Mouse (Mus musculus): ENCODE results near the gene Syt2. TPM values are rescaled to one million over a fixed set of nuclear protein-coding genes. Genes with fewer than 3 reads are reported as not detected.
A peak's percentile ranks its signal among the peaks of the same experiment; 100 is the strongest.

Syt2 gene
- polyA plus RNA-seq, 1 experiment from 2014 or later = 1.6 TPM

DNA sequence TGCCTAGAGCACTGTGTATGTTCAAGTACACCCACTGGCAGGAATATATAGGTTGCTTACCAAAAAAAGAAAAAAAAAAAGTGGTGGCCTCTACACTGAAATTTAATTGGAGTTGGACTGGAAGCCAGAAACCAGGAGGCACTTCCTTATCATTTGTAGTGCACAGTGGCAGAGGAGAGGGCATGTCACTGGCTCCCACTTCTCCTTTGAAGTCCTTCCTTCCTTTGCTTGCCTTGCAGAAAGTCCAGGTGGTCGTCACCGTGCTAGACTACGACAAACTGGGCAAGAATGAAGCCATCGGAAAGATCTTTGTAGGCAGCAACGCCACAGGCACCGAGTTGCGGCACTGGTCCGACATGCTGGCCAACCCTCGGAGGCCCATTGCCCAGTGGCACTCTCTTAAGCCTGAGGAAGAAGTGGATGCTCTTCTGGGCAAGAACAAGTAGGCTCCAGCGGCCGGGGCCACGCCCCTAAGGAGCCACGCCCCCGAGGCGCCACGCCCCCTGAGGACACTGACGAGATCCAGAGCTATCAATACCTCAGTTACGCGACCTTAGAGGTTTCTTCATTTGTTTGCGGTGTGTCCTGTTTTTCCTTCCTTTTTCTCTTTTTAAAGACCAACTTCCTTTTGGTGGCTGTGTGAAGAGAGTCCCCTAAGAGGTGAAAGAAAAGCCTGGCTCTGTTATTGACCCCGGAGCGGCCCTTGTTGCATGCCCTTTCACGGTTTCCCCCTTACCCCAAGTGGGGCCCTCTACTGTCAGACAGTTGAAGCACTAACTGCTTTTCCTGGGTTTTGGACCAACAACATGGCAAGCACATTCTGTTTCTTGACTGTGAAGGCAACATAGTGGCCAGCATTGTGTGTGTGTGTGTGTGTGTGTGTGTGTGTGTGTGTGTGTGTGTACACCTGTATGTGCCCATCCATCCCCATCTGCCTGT is 101.0 kb downstream of the Syt2 start:
- H3K36me3 ChIP-seq (ENCODE audit: insufficient read depth, low read length) = no peaks in the 10 kb centered on the region
- 26% methylated on average over 23 of the region's 23 CpGs for whole genome bisulfite sequencing
- no peaks in the 10 kb centered on the region for H3K9me3 ChIP-seq (ENCODE audit: low read length)
- no peak for ATAC-seq (ENCODE audit: low FRiP score, low TSS enrichment)
- no peaks in the 10 kb centered on the region for H3K27me3 ChIP-seq (ENCODE audit: insufficient read depth, low read length)
- H3K4me3 ChIP-seq (ENCODE audit: low read length) = no peak overlapping the region
- no peak overlapping the region for H3K9ac ChIP-seq (replicated peaks; ENCODE audit: low read length)
- 0 out of 2 replicates have a peak overlapping the region, but pooled peaks have one; percentile 10 for H3K4me2 ChIP-seq (replicated peaks; ENCODE audit: low read depth, low read length)
- H3K4me1 ChIP-seq (ENCODE audit: insufficient read depth, low read length) = peaks cover 15% of the 10 kb centered on the region; the same call in 1 of the 2 replicates
- H3K27ac ChIP-seq (ENCODE audit: low read length) = no peak overlapping the region

DNA sequence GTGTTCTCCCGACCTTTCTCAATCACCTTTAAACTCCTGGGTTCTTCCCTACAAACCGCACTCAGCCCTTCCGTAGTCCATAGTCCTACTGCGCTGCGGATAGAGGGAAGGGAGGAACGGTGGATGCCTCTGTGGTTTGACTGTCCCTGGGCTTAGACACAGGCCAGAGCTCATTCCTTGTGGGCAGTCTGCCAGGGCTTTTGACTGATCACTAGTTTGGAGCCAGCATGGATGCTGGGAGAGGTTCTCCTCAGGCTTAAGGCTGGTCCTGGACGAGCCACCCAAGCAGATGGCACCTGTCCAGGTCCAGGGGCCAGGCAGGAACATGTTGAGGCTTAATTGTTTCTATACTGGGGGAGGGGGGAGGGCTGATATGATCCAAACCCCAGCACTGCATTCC is 103.4 kb downstream of the Syt2 start:
- no peaks in the 10 kb centered on the region for H3K9me3 ChIP-seq (ENCODE audit: low read length)
- H3K9ac ChIP-seq (replicated peaks; ENCODE audit: low read length) = no peak overlapping the region
- no peaks in the 10 kb centered on the region for H3K27me3 ChIP-seq (ENCODE audit: insufficient read depth, low read length)
- H3K36me3 ChIP-seq (ENCODE audit: insufficient read depth, low read length) = no peaks in the 10 kb centered on the region
- H3K4me1 ChIP-seq (ENCODE audit: insufficient read depth, low read length) = peaks cover 37% of the 10 kb centered on the region
- no peak overlapping the region for H3K4me3 ChIP-seq (ENCODE audit: low read length)
- 66% methylated on average over 7 of the region's 7 CpGs for WGBS
- no peak overlapping the region for H3K4me2 ChIP-seq (replicated peaks; ENCODE audit: low read depth, low read length)
- no peak for ATAC-seq (ENCODE audit: low FRiP score, low TSS enrichment)
- H3K27ac ChIP-seq (ENCODE audit: low read length) = no peak overlapping the region

DNA sequence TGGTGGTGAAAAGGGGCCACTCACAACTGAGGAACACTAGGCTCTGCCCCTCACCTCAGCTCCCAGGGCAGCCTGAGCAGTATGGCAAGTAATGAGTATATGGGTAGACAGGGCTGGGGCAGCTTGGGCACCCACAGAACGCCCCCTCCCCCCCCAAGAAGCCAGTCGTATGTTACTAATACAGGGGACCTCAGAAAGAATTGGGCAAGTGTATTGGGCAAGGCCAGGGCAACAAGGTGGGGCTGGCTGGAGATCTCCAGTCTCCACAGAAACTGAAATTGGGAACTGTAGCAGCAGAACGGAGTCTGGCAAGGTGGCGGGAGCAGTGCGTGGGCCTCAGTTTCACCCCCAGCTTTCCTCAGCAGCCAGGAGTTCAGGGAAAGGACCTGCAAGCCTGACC is 106.0 kb downstream of the Syt2 start:
- no peak overlapping the region for H3K4me2 ChIP-seq (replicated peaks; ENCODE audit: low read depth, low read length)
- H3K4me1 ChIP-seq (ENCODE audit: insufficient read depth, low read length) = peaks cover 60% of the 10 kb centered on the region
- WGBS = 77% methylated on average over 5 of the region's 5 CpGs
- H3K9me3 ChIP-seq (ENCODE audit: low read length) = no peaks in the 10 kb centered on the region
- no peak overlapping the region for H3K4me3 ChIP-seq (ENCODE audit: low read length)
- H3K27me3 ChIP-seq (ENCODE audit: insufficient read depth, low read length) = no peaks in the 10 kb centered on the region
- no peak for ATAC-seq (ENCODE audit: low FRiP score, low TSS enrichment)
- no peak overlapping the region for H3K27ac ChIP-seq (ENCODE audit: low read length)
- no peaks in the 10 kb centered on the region for H3K36me3 ChIP-seq (ENCODE audit: insufficient read depth, low read length)
- H3K9ac ChIP-seq (replicated peaks; ENCODE audit: low read length) = peak overlapping the region; percentile 23; the same call in 1 of the 2 replicates

DNA sequence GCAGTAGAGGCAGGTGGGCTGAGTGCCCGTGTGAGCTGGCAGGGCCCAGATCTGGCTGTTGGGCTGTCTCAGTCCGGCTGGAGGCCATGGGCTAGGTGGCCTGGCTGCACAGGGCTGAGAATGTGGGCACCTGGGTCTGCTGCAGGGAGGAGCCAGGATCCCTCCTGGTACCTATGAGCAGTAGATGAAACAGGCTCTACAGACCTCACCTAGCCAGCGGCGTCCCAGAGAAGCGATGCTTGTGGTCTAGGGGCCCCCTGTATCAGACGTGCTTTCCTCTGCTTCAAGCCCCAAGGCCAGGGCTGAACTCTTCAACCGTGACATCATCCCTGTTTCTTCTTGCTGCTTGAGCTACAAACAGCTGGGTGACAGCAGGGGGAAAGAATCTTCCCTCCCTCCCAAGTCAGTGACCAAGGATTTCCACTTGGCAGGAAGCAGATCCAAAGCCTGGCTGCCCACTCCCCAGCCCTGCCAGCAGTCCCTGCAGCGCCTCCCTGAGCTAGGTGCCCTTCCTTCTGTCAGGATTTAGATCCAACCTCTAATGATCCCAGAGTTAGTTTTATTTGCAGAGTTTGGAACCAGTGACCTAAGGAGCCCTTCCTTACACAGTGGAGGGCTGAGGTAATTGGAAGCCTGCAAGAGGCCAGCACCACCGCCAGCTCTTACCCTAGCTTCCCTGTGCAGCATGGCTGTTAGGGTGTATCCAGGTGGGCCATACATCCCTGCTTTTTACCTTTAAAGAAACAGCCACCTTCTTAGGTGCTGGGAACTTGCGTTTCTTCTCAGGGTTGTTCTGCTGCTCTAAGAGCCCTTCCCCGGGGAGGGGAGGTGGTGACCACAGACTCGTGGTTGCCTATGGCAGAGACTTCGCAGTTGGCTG is 107.5 kb downstream of the Syt2 start:
- 29% methylated on average over 13 of the region's 13 CpGs for WGBS
- peak; percentile 64 for ATAC-seq (ENCODE audit: low FRiP score, low TSS enrichment)
- Histone ChIP-seq H3K27me3 (ENCODE audit: insufficient read depth, low read length) (no peaks in the 10 kb centered on the region), H3K36me3 (ENCODE audit: insufficient read depth, low read length) (0 out of 2 replicates have a peak, but pooled peaks cover 3% of the 10 kb centered on the region), H3K4me2 (replicated peaks; ENCODE audit: low read depth, low read length) (no peak overlapping the region), H3K4me3 (ENCODE audit: low read length) (no peak overlapping the region), H3K9me3 (ENCODE audit: low read length) (no peaks in the 10 kb centered on the region), H3K4me1 (ENCODE audit: insufficient read depth, low read length) (peaks cover 61% of the 10 kb centered on the region), H3K27ac (ENCODE audit: low read length) (peak overlapping the region; percentile 85), H3K9ac (replicated peaks; ENCODE audit: low read length) (peak overlapping the region; percentile 19; the same call in 1 of the 2 replicates)

DNA sequence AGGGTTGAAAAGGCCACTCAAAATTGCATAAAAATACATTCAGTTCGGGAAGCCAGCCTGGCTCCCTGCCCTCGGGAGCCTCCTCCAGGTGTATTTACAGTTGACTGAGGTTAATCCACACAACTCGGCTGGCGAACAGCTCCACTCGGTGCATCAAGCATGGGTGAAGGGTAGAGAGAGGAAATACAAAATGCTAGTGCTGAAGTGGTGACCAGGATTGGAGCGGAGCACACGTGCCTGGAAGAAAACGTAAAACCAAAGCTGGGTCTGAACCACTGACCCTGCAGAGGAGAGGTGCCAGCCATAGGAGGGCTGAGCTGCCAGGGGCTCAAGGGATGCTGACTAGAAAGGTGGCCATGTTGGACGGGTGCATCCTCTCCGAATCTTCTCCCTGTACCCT is 108.3 kb downstream of the Syt2 start:
- ATAC-seq (ENCODE audit: low FRiP score, low TSS enrichment) = no peak
- peaks cover 60% of the 10 kb centered on the region for H3K4me1 ChIP-seq (ENCODE audit: insufficient read depth, low read length)
- H3K27me3 ChIP-seq (ENCODE audit: insufficient read depth, low read length) = no peaks in the 10 kb centered on the region

DNA sequence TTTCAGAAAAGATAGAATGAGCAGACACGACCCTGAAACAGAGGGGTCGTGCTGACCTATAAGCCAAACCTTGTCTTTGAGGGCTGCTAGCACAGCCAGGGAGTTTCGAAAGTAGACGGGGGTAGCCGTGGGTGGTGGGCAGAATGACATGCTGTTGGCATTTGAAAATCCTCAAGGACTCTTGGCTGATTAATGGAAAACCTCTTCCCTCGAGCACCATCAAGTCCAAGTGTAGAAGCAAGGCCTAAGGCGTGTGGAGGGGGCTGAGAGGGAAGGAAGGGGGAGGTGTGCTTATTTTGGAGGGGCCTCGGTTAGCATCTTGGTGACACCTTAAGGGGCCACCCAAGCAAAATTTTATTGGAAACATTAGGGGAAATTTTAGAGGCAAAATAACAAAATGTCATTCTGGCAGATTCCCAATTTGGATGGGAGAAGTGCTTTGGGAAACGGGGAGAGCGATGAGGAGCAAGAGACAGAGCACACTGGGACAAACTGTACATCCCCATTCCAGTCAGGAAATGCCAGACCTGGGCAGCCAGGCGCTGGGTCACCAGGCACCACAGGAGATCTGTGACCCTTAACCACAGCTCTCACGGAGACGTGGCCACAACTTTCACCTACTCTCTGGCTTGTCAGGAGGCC is 109.2 kb downstream of the Syt2 start:
- ATAC-seq (ENCODE audit: low FRiP score, low TSS enrichment) = 0 out of 2 replicates have a peak, but pooled peaks have one; percentile 33
- H3K9me3 ChIP-seq (ENCODE audit: low read length) = no peaks in the 10 kb centered on the region
- peak overlapping the region; percentile 61; the same call in 1 of the 2 replicates for H3K27ac ChIP-seq (ENCODE audit: low read length)
- no peak overlapping the region for H3K4me2 ChIP-seq (replicated peaks; ENCODE audit: low read depth, low read length)
- peaks cover 56% of the 10 kb centered on the region for H3K4me1 ChIP-seq (ENCODE audit: insufficient read depth, low read length)
- 0 out of 2 replicates have a peak, but pooled peaks cover 6% of the 10 kb centered on the region for H3K36me3 ChIP-seq (ENCODE audit: insufficient read depth, low read length)
- no peak overlapping the region for H3K9ac ChIP-seq (replicated peaks; ENCODE audit: low read length)
- no peaks in the 10 kb centered on the region for H3K27me3 ChIP-seq (ENCODE audit: insufficient read depth, low read length)
- H3K4me3 ChIP-seq (ENCODE audit: low read length) = no peak overlapping the region
- WGBS = 29% methylated on average over 13 of the region's 13 CpGs

More for the DNA sequence above, 108.3 kb downstream of the Syt2 start:
- H3K4me3 ChIP-seq (ENCODE audit: low read length) = no peak overlapping the region
- no peak overlapping the region for H3K4me2 ChIP-seq (replicated peaks; ENCODE audit: low read depth, low read length)
- H3K27ac ChIP-seq (ENCODE audit: low read length) = peak overlapping the region; percentile 2; the same call in 1 of the 2 replicates
- 0 out of 2 replicates have a peak overlapping the region, but pooled peaks have one; percentile 20 for H3K9ac ChIP-seq (replicated peaks; ENCODE audit: low read length)
- 41% methylated on average over 10 of the region's 10 CpGs for WGBS
- H3K9me3 ChIP-seq (ENCODE audit: low read length) = no peaks in the 10 kb centered on the region
- H3K36me3 ChIP-seq (ENCODE audit: insufficient read depth, low read length) = 0 out of 2 replicates have a peak, but pooled peaks cover 6% of the 10 kb centered on the region

DNA sequence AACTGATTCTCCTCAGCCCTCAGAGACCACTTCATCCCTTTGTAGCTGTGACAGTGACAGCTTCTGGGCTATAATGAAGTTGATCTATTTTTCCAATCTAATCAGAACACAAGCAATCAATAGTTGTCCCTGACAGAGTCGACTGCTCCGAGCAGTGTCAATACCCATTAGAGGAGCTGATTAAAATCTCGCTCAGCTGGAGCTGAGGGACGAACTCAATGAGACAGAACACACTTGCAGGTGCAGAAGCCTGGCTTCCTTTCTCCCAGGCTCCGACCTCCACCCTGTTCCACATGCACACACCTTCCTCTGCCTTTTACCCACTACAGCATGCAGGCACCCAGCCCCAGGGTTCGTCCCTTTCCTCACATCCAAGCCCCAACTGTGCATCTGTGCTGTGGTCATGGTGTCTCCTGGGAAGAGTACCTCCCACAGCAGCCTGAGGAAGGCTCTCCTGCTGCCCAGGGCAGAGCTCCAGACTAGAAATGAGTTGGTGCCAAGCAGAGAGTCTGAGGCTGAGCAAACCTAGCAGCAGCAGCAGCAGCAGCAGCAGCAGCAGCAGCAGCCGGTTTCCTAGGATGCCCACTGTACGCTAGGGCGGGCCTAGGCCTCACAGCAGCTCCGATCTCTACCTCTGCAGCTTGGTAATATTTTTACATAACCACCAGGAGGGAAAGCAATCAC is 109.9 kb downstream of the Syt2 start:
- Histone ChIP-seq H3K4me2 (replicated peaks; ENCODE audit: low read depth, low read length) (no peak overlapping the region), H3K4me3 (ENCODE audit: low read length) (no peak overlapping the region), H3K27ac (ENCODE audit: low read length) (peak overlapping the region; percentile 61), H3K27me3 (ENCODE audit: insufficient read depth, low read length) (no peaks in the 10 kb centered on the region), H3K9ac (replicated peaks; ENCODE audit: low read length) (peak overlapping the region; percentile 43), H3K9me3 (ENCODE audit: low read length) (no peaks in the 10 kb centered on the region), H3K4me1 (ENCODE audit: insufficient read depth, low read length) (peaks cover 56% of the 10 kb centered on the region), H3K36me3 (ENCODE audit: insufficient read depth, low read length) (0 out of 2 replicates have a peak, but pooled peaks cover 6% of the 10 kb centered on the region)
- WGBS = 46% methylated on average over 10 of the region's 10 CpGs
- ATAC-seq (ENCODE audit: low FRiP score, low TSS enrichment) = peak; percentile 13; the same call in 1 of the 2 replicates

DNA sequence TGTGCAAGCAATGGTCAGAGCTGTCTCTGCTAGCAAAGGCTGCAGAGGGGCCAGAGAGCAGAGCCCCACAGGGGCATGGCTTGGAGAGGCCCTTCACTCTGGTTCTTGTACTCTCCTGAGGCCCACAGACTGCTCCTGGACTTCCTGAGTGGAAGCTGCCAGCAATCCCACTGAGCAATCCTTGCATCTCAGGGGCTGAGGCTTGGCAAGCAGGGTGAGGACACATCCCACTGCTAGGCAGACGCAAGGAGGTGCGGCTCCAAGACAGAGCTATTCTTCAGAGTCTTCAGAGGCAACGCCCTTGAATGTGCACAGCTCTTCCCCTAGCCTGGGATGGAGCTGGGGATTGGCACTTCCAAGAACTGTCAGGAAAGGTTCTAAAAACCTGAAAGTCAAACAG is 110.8 kb downstream of the Syt2 start:
- Histone ChIP-seq H3K9ac (replicated peaks; ENCODE audit: low read length) (no peak overlapping the region; the same call in 1 of the 2 replicates), H3K4me1 (ENCODE audit: insufficient read depth, low read length) (peaks cover 49% of the 10 kb centered on the region), H3K27ac (ENCODE audit: low read length) (no peak overlapping the region), H3K4me2 (replicated peaks; ENCODE audit: low read depth, low read length) (no peak overlapping the region), H3K9me3 (ENCODE audit: low read length) (no peaks in the 10 kb centered on the region), H3K4me3 (ENCODE audit: low read length) (no peak overlapping the region), H3K36me3 (ENCODE audit: insufficient read depth, low read length) (0 out of 2 replicates have a peak, but pooled peaks cover 6% of the 10 kb centered on the region), H3K27me3 (ENCODE audit: insufficient read depth, low read length) (no peaks in the 10 kb centered on the region)
- 79% methylated on average over 3 of the region's 3 CpGs for WGBS
- no peak for ATAC-seq (ENCODE audit: low FRiP score, low TSS enrichment)
